Mouse (Mus musculus) neural tube, embryonic 13.5 days (tissue): ENCODE data around the gene 4933427D14Rik. TPM values are rescaled to one million over a fixed set of nuclear protein-coding genes. Genes with fewer than 3 reads are reported as not detected.

ENCODE experiments used
- ATAC-seq: fragments of 200-750 bp; cut with Nextera tagmentation; 2 replicates; pipeline ENCODE4 v1.8.0; 2017; ENCODE audit warnings: low read depth, mild to moderate bottlenecking, moderate TSS enrichment, moderate library complexity
- H3K27ac ChIP-seq: fragments of 300-500 bp; sonication (generic); replicated peaks from 2 replicates; pipeline ENCODE4 v1.5.1; 2015; ENCODE audit warnings: moderate library complexity, mild to moderate bottlenecking, inconsistent platforms
- H3K27me3 ChIP-seq: fragments of 300-500 bp; sonication (generic); 2 replicates; pipeline ENCODE4 v1.6.1; 2015; ENCODE audit warnings: mild to moderate bottlenecking, inconsistent platforms
- H3K36me3 ChIP-seq: fragments of 300-500 bp; sonication (generic); 2 replicates; pipeline ENCODE4 v1.6.1; 2015; ENCODE audit warnings: mild to moderate bottlenecking, inconsistent platforms
- H3K4me1 ChIP-seq: fragments of 300-500 bp; sonication (generic); replicated peaks from 2 replicates; pipeline ENCODE4 v1.6.1; 2015; ENCODE audit warnings: inconsistent platforms
- H3K4me2 ChIP-seq: fragments of 300-500 bp; sonication (generic); 2 replicates; pipeline ENCODE4 v1.6.1; 2015; ENCODE audit warnings: inconsistent platforms, mild to moderate bottlenecking, moderate library complexity
- H3K4me3 ChIP-seq: fragments of 300-500 bp; sonication (generic); 2 replicates; pipeline ENCODE4 v1.5.1; 2015; ENCODE audit warnings: mild to moderate bottlenecking, inconsistent platforms
- H3K9ac ChIP-seq: fragments of 300-500 bp; sonication (generic); 2 replicates; pipeline ENCODE4 v1.6.1; 2015; ENCODE audit warnings: moderate library complexity, mild to moderate bottlenecking, inconsistent platforms
- H3K9me3 ChIP-seq: fragments of 300-500 bp; sonication (generic); 2 replicates; pipeline ENCODE4 v1.6.1; 2016; ENCODE audit warnings: inconsistent platforms
- WGBS: fragments of 180-500 bp; shearing (Covaris S2); methylation state at CpG from one replicate; pipeline ENCODE4 v1.1.7; 2015; 5-methylcytosine and 5-hydroxymethylcytosine counted together
- polyA plus RNA-seq: library from polyadenylated mRNA; unstranded; fragments of >200 nt; fragmentation: Nextera tagmentation; extraction: Ambion mirVana; gene quantifications from 2 replicates; pipeline ENCODE4 v1.2.1, GENCODE M21; 2015

4933427D14Rik gene
- 17.8 and 19.9 TPM in 2 replicates for polyA plus RNA-seq

DNA sequence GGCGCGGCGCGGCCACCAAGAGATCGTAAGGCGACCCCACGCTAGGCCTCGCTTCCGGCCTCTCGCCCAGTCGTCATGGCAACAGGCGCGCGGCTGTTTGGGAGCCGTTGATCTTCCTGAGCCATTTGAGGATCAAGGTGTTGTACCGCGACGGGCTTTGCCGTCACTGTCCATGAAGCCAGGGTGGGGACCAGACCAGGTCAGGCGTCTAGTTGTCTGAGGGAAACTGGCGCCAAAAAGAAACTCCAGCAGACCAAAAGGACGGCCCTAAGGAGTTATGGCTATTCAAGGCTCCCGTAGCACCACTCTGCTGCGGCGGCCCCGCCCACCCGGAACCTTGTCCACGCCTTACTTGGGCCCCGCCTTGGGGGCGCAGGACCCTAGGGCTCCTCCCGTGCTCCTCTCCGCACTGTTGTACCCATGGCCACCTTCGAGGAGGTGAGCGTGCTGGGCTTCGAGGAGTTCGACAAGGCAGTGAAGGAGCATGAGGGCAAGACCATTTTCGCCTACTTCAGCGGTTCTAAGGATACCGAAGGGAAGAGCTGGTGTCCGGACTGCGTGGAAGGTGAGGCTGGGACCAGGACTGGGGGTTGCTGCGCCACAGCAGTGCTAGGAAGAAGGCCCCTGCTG, at the start of gene 4933427D14Rik, which contains the start of gene Txndc17:
TSS of gene 4933427D14Rik (minus strand) at position 256 of the 630 bp plus-strand sequence.
TSS of gene Txndc17 (plus strand) at position 344 of the 630 bp plus-strand sequence.
- peaks cover 32% of the 10 kb centered on the region for H3K4me1 ChIP-seq
- H3K36me3 ChIP-seq, result peaks cover 34% of the 10 kb centered on the region
- under 1% methylated on average over 42 of the region's 42 CpGs for WGBS
- H3K27me3 ChIP-seq, result no peaks in the 10 kb centered on the region
- H3K9me3 ChIP-seq, result no peaks in the 10 kb centered on the region
- peak within 1 kb of the TSS; percentile 88 for H3K4me2 ChIP-seq
- H3K9ac ChIP-seq, result peak within 1 kb of the TSS; percentile 94
- H3K4me3 ChIP-seq, result peak within 1 kb of the TSS; percentile 76
- peak; percentile 92 for ATAC-seq
- peak within 1 kb of the TSS; percentile 81 for H3K27ac ChIP-seq

DNA sequence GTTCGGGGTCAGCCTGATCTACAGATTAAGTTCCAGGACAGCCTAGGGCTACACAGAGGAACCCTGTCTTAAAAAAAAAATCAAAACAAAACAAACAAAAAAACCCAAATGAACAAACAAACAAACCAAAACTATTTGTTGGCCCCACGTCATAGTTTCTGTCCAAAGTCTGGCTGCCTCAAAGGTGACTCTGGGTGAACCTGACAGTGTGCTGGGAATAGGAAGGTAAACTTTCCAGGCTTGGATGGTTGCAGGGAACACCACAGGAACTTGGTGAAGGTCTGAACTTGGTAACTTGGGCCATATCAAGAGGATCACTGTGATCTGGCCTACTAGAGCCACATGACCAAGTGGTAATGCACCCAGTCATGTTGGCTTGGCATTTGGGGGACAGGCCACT, 49.2 kb upstream of the 4933427D14Rik start:
- Histone ChIP-seq H3K4me2 (no peak overlapping the region), H3K9ac (no peak overlapping the region), H3K36me3 (no peaks in the 10 kb centered on the region), H3K9me3 (no peaks in the 10 kb centered on the region), H3K4me1 (no peaks in the 10 kb centered on the region), H3K4me3 (no peak overlapping the region), H3K27me3 (no peaks in the 10 kb centered on the region), H3K27ac (no peak overlapping the region)
- WGBS, result 77% methylated on average over 2 of the region's 2 CpGs
- ATAC-seq, result no peak

DNA sequence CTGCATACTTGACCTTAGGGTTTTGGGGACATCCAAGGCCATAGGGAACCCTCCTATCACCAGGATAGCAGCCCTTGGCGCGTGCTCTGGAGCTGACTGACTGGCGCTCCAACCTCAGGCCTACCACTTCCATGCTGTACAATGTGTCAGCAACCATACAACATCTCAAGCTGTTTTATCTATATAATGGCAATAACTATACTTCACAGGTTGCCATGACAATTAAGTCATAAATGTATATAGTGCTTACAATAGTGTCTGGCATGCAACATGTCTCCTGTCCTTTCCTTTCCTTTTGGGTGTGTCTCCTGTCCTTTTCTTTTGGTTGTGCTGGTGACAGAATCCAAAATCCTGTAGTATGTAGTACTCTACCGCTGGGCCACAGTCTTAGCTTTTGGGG, 48.4 kb upstream of the 4933427D14Rik start:
- ATAC-seq, result no peak
- no peaks in the 10 kb centered on the region for H3K27me3 ChIP-seq
- no peaks in the 10 kb centered on the region for H3K36me3 ChIP-seq
- no peak overlapping the region for H3K4me3 ChIP-seq
- no peak overlapping the region for H3K27ac ChIP-seq
- no peaks in the 10 kb centered on the region for H3K9me3 ChIP-seq
- H3K4me2 ChIP-seq, result no peak overlapping the region
- H3K9ac ChIP-seq, result no peak overlapping the region
- H3K4me1 ChIP-seq, result no peaks in the 10 kb centered on the region
- WGBS, result 97% methylated on average over 4 of the region's 4 CpGs

DNA sequence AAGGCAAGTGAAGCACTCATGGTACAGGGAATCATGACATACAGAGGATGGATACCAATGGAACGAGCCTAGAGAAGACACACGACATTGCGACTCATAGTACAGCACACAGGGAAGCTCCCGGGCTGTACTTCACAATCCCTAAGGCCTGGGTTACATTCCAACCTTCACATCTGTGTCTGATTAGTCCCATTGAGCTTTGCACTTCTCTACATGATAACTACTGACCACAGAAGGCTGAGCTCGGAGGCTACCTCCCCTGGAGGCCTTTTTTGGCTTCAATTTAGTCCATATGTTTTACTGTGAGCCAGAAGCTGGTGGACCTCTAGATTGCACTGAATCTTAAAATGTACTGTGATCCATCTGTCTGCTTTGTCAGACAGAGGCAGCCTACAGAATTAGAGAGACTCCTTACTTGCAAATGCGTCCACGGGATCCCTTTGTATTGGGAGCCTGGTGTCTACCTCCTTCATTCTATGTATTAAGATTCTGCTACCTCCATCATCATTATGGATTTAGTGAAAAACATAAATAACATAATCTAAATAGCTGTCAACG, 38.0 kb upstream of the 4933427D14Rik start:
- Histone ChIP-seq H3K9me3 (no peaks in the 10 kb centered on the region), H3K36me3 (no peaks in the 10 kb centered on the region), H3K9ac (no peak overlapping the region), H3K27ac (no peak overlapping the region), H3K4me3 (no peak overlapping the region), H3K27me3 (no peaks in the 10 kb centered on the region), H3K4me1 (no peaks in the 10 kb centered on the region), H3K4me2 (no peak overlapping the region)
- WGBS, result 76% methylated on average over 8 of the region's 8 CpGs
- ATAC-seq, result no peak

DNA sequence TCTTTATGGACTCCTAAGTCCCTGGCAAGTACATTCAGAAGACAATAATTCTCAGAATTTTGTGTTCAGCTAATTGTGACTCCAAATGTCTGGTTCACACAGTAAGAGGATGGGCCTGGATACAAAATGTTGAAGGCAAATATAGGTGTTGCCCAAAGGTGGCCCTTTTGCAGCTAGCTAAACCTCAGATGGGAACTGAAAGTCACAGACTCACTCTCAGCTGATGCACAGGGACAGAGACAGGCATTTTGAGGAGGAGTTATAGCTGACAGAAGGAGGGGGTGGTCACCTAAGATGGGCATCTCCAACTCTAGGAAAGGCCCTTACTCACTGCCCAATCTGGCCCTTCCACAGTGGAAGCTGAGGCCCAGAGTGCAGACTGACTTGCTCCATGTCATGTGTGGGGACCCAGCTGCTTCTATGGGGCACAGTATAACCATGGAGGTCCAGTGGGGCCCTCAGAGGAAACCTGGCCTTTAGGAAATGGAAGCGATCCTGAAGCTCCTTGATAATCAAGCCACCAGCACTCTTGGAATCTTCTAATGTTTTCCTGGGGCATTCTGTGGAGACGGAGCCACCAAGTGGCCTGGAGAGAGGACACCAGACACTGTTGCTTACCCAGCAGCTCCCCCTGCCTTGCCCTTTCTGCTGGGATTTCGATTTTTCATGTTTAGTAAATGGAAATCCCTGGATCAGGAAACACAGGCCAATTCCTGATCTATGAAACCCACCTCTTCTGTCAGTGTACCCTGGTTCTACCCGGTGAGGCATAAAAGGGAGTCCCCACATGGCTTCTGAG, 33.0 kb upstream of the 4933427D14Rik start:
- H3K36me3 ChIP-seq, result no peaks in the 10 kb centered on the region
- H3K4me1 ChIP-seq, result no peaks in the 10 kb centered on the region
- H3K4me2 ChIP-seq, result no peak overlapping the region
- WGBS, result 77% methylated on average over 4 of the region's 4 CpGs
- no peaks in the 10 kb centered on the region for H3K9me3 ChIP-seq
- H3K4me3 ChIP-seq, result no peak overlapping the region
- ATAC-seq, result no peak
- no peak overlapping the region for H3K27ac ChIP-seq
- H3K9ac ChIP-seq, result no peak overlapping the region
- H3K27me3 ChIP-seq, result no peaks in the 10 kb centered on the region

DNA sequence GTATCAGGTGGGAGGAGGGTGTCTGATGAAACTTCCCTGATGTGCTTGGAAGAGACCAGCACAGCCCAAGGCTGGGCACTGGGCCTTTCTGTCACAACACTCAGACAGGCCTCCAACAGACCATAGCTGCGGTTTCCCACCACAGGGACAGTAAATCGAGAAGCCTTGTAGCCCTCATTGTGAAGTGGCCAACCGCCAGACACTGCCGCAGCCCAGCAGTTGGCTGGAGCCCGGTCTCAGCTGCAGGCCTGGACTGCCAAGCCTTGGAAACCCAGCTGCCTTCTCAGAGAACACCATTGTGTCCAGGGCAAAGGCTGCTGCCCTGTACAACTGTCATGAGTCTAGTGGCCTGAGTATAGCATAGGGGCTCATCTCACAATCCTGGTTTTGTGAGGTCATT, 26.8 kb upstream of the 4933427D14Rik start:
- Histone ChIP-seq H3K27ac (no peak overlapping the region), H3K4me3 (no peak overlapping the region), H3K4me2 (no peak overlapping the region), H3K36me3 (no peaks in the 10 kb centered on the region), H3K9ac (no peak overlapping the region), H3K9me3 (no peaks in the 10 kb centered on the region), H3K4me1 (no peaks in the 10 kb centered on the region), H3K27me3 (no peaks in the 10 kb centered on the region)
- 67% methylated on average over 5 of the region's 5 CpGs for WGBS
- ATAC-seq, result no peak

DNA sequence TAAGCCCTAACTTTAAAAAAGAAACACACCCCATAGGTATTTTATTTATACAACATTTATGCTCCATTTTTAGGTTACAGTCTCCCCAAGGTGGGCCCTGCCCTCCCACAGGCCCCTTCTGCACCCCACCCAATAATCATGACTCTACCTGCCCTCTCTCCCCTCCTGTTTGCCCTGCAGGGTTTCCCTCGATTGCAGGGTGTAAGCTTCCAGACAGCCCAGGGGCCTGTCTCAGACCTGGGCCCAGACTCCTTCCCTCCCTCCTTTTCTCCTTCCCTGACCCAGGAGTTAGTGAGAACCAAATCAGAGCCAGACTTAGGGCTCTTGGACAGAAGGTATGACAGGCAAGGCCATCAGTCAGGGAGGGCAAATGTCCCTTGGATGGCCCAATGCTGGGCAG, 25.7 kb upstream of the 4933427D14Rik start:
- Histone ChIP-seq H3K9me3 (no peaks in the 10 kb centered on the region), H3K9ac (no peak overlapping the region), H3K27ac (no peak overlapping the region), H3K36me3 (no peaks in the 10 kb centered on the region), H3K4me2 (no peak overlapping the region), H3K4me1 (no peaks in the 10 kb centered on the region), H3K4me3 (no peak overlapping the region), H3K27me3 (no peaks in the 10 kb centered on the region)
- 73% methylated on average over 1 of the region's 1 CpGs for WGBS
- ATAC-seq, result no peak

DNA sequence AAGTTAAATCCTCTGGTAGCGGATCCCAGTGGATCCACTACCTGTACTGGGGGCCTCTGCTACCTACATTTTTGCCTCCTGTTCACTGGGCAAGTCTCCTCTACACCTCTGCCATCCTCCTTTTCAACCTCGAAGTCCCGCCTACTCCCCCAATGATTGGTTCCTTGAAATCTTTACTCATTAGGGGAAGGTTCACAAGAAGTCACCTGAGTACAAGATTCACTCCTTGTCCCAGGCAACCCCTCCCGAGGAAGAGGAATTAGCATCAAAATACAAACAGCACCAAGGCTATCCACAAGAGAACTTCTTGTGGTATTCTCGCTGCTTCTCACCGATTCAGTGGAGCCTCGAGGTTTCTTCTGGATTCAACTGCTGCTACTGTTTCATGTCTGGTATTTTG, 24.8 kb upstream of the 4933427D14Rik start:
- Histone ChIP-seq H3K27me3 (no peaks in the 10 kb centered on the region), H3K4me3 (no peak overlapping the region), H3K27ac (no peak overlapping the region), H3K9ac (no peak overlapping the region), H3K36me3 (no peaks in the 10 kb centered on the region), H3K4me2 (no peak overlapping the region), H3K4me1 (no peaks in the 10 kb centered on the region), H3K9me3 (no peaks in the 10 kb centered on the region)
- ATAC-seq, result no peak
- 86% methylated on average over 7 of the region's 7 CpGs for WGBS

DNA sequence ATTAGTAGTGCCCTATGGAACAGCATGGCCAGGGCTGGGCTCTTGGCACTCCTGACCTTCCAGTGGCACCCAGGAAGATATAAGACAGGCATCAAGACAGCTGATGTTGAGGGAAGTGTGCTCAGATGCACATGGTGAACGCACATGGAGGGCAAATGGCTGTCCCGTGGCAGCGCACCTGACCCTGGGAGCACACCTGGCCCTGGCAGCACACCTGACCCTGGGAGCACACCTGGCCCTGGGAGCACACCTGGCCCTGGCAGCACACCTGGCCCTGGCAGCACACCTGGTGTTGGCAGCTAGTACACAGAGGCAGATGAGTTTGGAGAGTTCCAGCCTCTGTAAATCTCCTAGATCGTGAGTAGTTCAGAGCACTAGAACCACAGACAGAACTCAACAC, 21.3 kb upstream of the 4933427D14Rik start:
- Histone ChIP-seq H3K9me3 (no peaks in the 10 kb centered on the region), H3K4me2 (no peak overlapping the region), H3K4me1 (peaks cover 10% of the 10 kb centered on the region), H3K4me3 (no peak overlapping the region), H3K27ac (no peak overlapping the region), H3K9ac (no peak overlapping the region), H3K36me3 (no peaks in the 10 kb centered on the region), H3K27me3 (no peaks in the 10 kb centered on the region)
- no peak for ATAC-seq
- 89% methylated on average over 4 of the region's 4 CpGs for WGBS

DNA sequence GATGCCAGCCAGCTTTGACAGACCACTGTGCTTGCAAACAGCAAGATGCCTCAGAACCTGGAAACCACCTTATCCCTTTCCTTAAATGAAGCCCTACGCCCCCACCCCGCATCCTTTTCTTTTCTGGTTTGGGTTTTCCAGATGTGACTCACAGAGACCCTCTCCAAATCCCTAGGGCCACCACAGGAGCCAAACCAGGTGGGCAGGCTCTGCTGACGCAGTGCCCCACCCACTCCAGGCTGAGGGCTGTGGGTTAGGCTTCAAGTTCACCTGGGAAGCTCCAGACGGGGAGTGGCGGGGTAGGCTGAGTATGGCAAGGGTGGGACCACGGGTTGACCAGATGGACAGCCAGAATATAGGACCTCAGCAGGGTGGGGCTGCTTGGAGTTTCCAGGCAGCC, 19.6 kb upstream of the 4933427D14Rik start:
- no peak overlapping the region for H3K4me2 ChIP-seq
- WGBS, result 89% methylated on average over 6 of the region's 6 CpGs
- ATAC-seq, result no peak
- H3K27ac ChIP-seq, result no peak overlapping the region
- no peaks in the 10 kb centered on the region for H3K9me3 ChIP-seq
- H3K4me3 ChIP-seq, result no peak overlapping the region
- no peaks in the 10 kb centered on the region for H3K27me3 ChIP-seq
- no peak overlapping the region for H3K9ac ChIP-seq
- H3K4me1 ChIP-seq, result peaks cover 10% of the 10 kb centered on the region
- no peaks in the 10 kb centered on the region for H3K36me3 ChIP-seq

DNA sequence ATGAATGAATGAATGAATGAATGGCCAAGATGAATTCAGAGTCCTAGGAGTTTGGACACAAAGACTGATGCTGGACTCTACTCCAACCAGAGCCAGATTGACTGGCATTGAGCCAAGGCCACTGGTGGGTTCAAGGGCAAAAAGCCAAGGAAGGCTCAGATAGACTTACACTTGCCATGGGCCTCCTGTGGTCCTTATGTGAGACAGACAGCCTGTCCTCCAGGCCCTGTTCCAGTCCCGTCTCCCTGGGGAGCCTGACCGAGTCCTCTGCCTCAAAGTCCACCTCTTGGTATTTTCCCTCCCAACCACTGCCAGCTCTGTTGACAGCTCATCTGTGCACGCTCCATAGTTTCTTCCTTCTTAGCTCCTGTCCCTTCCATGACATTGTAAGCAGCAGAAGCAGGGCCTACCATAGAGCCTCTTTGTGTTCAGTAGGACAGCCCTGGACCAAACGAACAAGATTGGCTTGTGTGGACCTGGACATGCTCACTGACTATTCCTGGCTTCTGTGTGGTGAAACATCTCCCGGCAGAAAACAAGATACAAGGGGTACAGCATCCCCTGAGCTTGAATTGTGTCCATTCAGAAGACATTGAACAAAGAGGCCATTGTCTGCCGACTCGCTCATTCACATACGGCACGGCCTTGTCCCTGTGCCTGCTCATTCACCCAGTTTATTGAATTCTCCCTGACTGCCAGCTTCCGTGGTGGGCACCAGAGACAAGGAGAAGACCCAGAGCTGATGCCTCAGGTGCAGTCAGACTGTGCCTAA, 18.9 kb upstream of the 4933427D14Rik start:
- 31% methylated on average over 10 of the region's 10 CpGs for WGBS
- H3K4me1 ChIP-seq, result peaks cover 10% of the 10 kb centered on the region
- H3K9ac ChIP-seq, result no peak overlapping the region
- H3K36me3 ChIP-seq, result no peaks in the 10 kb centered on the region
- H3K4me2 ChIP-seq, result no peak overlapping the region
- H3K27me3 ChIP-seq, result no peaks in the 10 kb centered on the region
- H3K4me3 ChIP-seq, result no peak overlapping the region
- peak; percentile 48; the same call in 1 of the 2 replicates for ATAC-seq
- H3K27ac ChIP-seq, result 0 out of 2 replicates have a peak overlapping the region, but pooled peaks have one; percentile 9
- H3K9me3 ChIP-seq, result no peaks in the 10 kb centered on the region

DNA sequence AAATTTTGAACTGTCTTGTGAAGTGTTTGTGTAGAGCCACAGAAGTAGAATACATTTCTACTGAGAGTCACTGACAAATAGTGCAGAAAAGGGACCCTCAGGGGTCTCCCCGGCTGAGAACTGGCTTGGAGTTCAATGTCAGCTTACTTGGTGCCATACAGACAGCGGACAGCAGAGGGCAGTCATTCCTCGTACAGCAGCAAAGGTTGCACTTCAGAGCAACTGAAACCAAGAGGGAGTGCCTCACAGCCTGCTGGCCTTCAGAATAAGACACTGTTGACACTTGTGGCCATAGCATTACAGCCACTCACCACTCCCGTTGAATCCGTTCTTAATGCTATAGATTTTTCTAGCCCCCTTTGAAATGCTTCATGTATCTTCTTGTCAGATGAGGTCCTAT, 17.6 kb upstream of the 4933427D14Rik start:
- H3K27me3 ChIP-seq, result no peaks in the 10 kb centered on the region
- H3K4me3 ChIP-seq, result no peak overlapping the region
- H3K27ac ChIP-seq, result no peak overlapping the region
- ATAC-seq, result peak; percentile 55; the same call in 1 of the 2 replicates
- 14% methylated on average over 5 of the region's 5 CpGs for WGBS
- H3K9ac ChIP-seq, result no peak overlapping the region
- no peaks in the 10 kb centered on the region for H3K36me3 ChIP-seq
- no peak overlapping the region for H3K4me2 ChIP-seq
- H3K9me3 ChIP-seq, result no peaks in the 10 kb centered on the region
- peaks cover 10% of the 10 kb centered on the region for H3K4me1 ChIP-seq
